Mouse (Mus musculus): Measurements from ENCODE around the gene Apobec3.

Apobec3 gene

GRCm38 (mm10) chr15:79891436-79892212, at the start of gene Apobec3:
Gene Apobec3, plus strand, starts transcription at chr15:79891659.
- peak; percentile 48 to 63 for DNase-seq

- no peak for DNase-seq
Measured at GRCm38 (mm10) chr15:79842985-79843384, 48.5 kb upstream of the Apobec3 start.

GRCm38 (mm10) chr15:79845986-79846385, 45.5 kb upstream of the Apobec3 start:
- DNase-seq, result no peak

- no peak for DNase-seq
Measured at GRCm38 (mm10) chr15:79847100-79847499, 44.4 kb upstream of the Apobec3 start.

GRCm38 (mm10) chr15:79850143-79850542, 41.3 kb upstream of the Apobec3 start:
- DNase-seq, result no peak

- no peak for DNase-seq
Measured at GRCm38 (mm10) chr15:79858979-79859378, 32.5 kb upstream of the Apobec3 start.

- no peak for DNase-seq
Measured at GRCm38 (mm10) chr15:79859821-79860220, 31.6 kb upstream of the Apobec3 start.

- DNase-seq, result no peak
Measured at GRCm38 (mm10) chr15:79867260-79868002, 24.0 kb upstream of the Apobec3 start.

GRCm38 (mm10) chr15:79873545-79873944, 17.9 kb upstream of the Apobec3 start:
- no peak for DNase-seq

- DNase-seq, result no peak
Measured at GRCm38 (mm10) chr15:79873995-79874394, 17.5 kb upstream of the Apobec3 start.

GRCm38 (mm10) chr15:79875261-79875995, 16.0 kb upstream of the Apobec3 start:
- DNase-seq, result no peak

GRCm38 (mm10) chr15:79878725-79879136, 12.7 kb upstream of the Apobec3 start:
- peak; percentile 18 to 27 for DNase-seq

GRCm38 (mm10) chr15:79879319-79879718, 12.1 kb upstream of the Apobec3 start:
- peak; percentile 80 to 84 for DNase-seq

- DNase-seq, result no peak
Measured at GRCm38 (mm10) chr15:79880477-79880876, 11.0 kb upstream of the Apobec3 start.

- DNase-seq, result peak in 1 of 2 experiments; percentile 9
Measured at GRCm38 (mm10) chr15:79882623-79883267, 8.7 kb upstream of the Apobec3 start.

- DNase-seq, result peak; percentile 87 to 90
Measured at GRCm38 (mm10) chr15:79883352-79883822, 8.1 kb upstream of the Apobec3 start.

- DNase-seq, result no peak
Measured at GRCm38 (mm10) chr15:79884820-79885219, 6.6 kb upstream of the Apobec3 start.

- DNase-seq, result peak; percentile 62 to 69
Measured at GRCm38 (mm10) chr15:79892213-79892541, 718 bp downstream of the Apobec3 start.

GRCm38 (mm10) chr15:79892995-79893823, 1.8 kb downstream of the Apobec3 start:
- DNase-seq, result no peak

- DNase-seq, result no peak
Measured at GRCm38 (mm10) chr15:79893824-79894123, 2.3 kb downstream of the Apobec3 start.

GRCm38 (mm10) chr15:79894343-79894742, 2.9 kb downstream of the Apobec3 start:
- DNase-seq, result no peak
